Mouse (Mus musculus): Measurements from ENCODE around the gene H2afv. TPM values are rescaled to one million over a fixed set of nuclear protein-coding genes. Genes with fewer than 3 reads are reported as not detected.

The H2afv gene
- polyA plus RNA-seq, 1 experiment from 2014 or later = 183 TPM

Small RNA genes lying within 50 kb of the gene (microRNA-seq; reads per million reads assigned to microRNA genes)
- gene Gm22123 = not detected
- 0.87 reads per million for gene Mir7651

Other genes with a start within 250 kb of the H2afv start
- gene A730071L15Rik, start 244.4 kb downstream of the H2afv start, polyA plus RNA-seq (2015; fragmentation: Nextera tagmentation; extraction: Ambion mirVana) = 0.37 and 0.57 TPM in 2 replicates
- gene Nudcd3, start 244.0 kb downstream of the H2afv start, polyA plus RNA-seq (2015; fragmentation: Nextera tagmentation; extraction: Ambion mirVana) = 61.2 and 62.4 TPM in 2 replicates
- 0.09 and 0.11 TPM in 2 replicates for gene Npc1l1, start 214.3 kb downstream of the H2afv start, polyA plus RNA-seq (2015; fragmentation: Nextera tagmentation; extraction: Ambion mirVana)
- gene Ddx56, start 176.7 kb downstream of the H2afv start, polyA plus RNA-seq (2015; fragmentation: Nextera tagmentation; extraction: Ambion mirVana) = 70.7 and 77.2 TPM in 2 replicates
- 110 and 114 TPM in 2 replicates for gene Tmed4, start 169.6 kb downstream of the H2afv start, polyA plus RNA-seq (2015; fragmentation: Nextera tagmentation; extraction: Ambion mirVana)
- gene Ogdh, start 152.8 kb downstream of the H2afv start, polyA plus RNA-seq (2015; fragmentation: Nextera tagmentation; extraction: Ambion mirVana) = 129 and 135 TPM in 2 replicates
- 24.8 and 28.3 TPM in 2 replicates for gene Zmiz2, start 55.4 kb downstream of the H2afv start, polyA plus RNA-seq (2015; fragmentation: Nextera tagmentation; extraction: Ambion mirVana)
- gene Ppia, start 29.0 kb downstream of the H2afv start, polyA plus RNA-seq (2015; fragmentation: Nextera tagmentation; extraction: Ambion mirVana) = 4,598 and 4,773 TPM in 2 replicates
- 11.4 and 14.7 TPM in 2 replicates for gene Purb, start 31.5 kb upstream of the H2afv start, polyA plus RNA-seq (2015; fragmentation: Nextera tagmentation; extraction: Ambion mirVana)
- 0.37 and 6.2 TPM in 2 replicates for gene Myo1g, start 76.5 kb upstream of the H2afv start, polyA plus RNA-seq (2015; fragmentation: Nextera tagmentation; extraction: Ambion mirVana)
- gene Ccm2, start 102.4 kb upstream of the H2afv start, polyA plus RNA-seq (2015; fragmentation: Nextera tagmentation; extraction: Ambion mirVana) = 96.2 and 107 TPM in 2 replicates
- 66.7 and 78.2 TPM in 2 replicates for gene Nacad, start 161.6 kb upstream of the H2afv start, polyA plus RNA-seq (2015; fragmentation: Nextera tagmentation; extraction: Ambion mirVana)
- 34.2 and 39.9 TPM in 2 replicates for gene Tbrg4, start 181.6 kb upstream of the H2afv start, polyA plus RNA-seq (2015; fragmentation: Nextera tagmentation; extraction: Ambion mirVana)
- gene Wap, start 194.2 kb upstream of the H2afv start, polyA plus RNA-seq (2015; fragmentation: Nextera tagmentation; extraction: Ambion mirVana) = not detected in 2 replicates
- gene Ramp3, start 214.1 kb upstream of the H2afv start, polyA plus RNA-seq (2015; fragmentation: Nextera tagmentation; extraction: Ambion mirVana) = 29.9 and 32.1 TPM in 2 replicates